Mouse (Mus musculus) bone marrow, adult 2 months (tissue): ENCODE data around the gene Igf2bp3. TPM values are rescaled to one million over a fixed set of nuclear protein-coding genes. Genes with fewer than 3 reads are reported as not detected.
A peak's percentile ranks its signal among the peaks of the same experiment; 100 is the strongest.

Experiments used
- H3K27ac ChIP-seq: fragments of 200-500 bp; 2 replicates; pipeline ENCODE4 v1.5.1; 2012; ENCODE audit warnings: low read depth, mild to moderate bottlenecking, control low read depth, inconsistent platforms, low read length; ENCODE audit not compliant: control insufficient read depth, poor library complexity, insufficient read depth
- H3K4me1 ChIP-seq: fragments of 200-500 bp; 2 replicates; pipeline ENCODE4 v1.6.1; 2011; ENCODE audit warnings: low read length; ENCODE audit not compliant: control insufficient read depth, insufficient read depth
- H3K4me3 ChIP-seq: fragments of 200-500 bp; replicated peaks from 2 replicates; pipeline ENCODE3; 2011; ENCODE audit warnings: mild to moderate bottlenecking, low read depth, low read length, control low read depth; ENCODE audit not compliant: control insufficient read depth
- CTCF ChIP-seq: fragments of 200-500 bp; IDR thresholded peaks from 2 replicates; pipeline ENCODE4 v1.5.1; 2011; ENCODE audit warnings: low read length, control low read depth; ENCODE audit not compliant: control insufficient read depth, insufficient read depth
- POLR2A ChIP-seq: fragments of 200-500 bp; IDR thresholded peaks from 2 replicates; pipeline ENCODE4 v1.6.1; 2011; ENCODE audit warnings: low read depth, mild to moderate bottlenecking, control low read depth, low read length, borderline replicate concordance; ENCODE audit not compliant: control insufficient read depth
- WGBS: fragments of 180-500 bp; shearing (Covaris S2); methylation state at CpG from one replicate; pipeline ENCODE4 v1.1.7; 2018; 5-methylcytosine and 5-hydroxymethylcytosine counted together
- polyA plus RNA-seq: library from polyadenylated mRNA; stranded (reverse); fragments of >200 nt; gene quantifications from 2 replicates; pipeline ENCODE4 v1.2.4, GENCODE M21; 2011; ENCODE audit warnings: low replicate concordance; ENCODE audit not compliant: missing spikeins, insufficient read depth, insufficient read length

The Igf2bp3 gene
- polyA plus RNA-seq, 1 experiment = 2.7 TPM

- Histone ChIP-seq H3K4me3 (no peak overlapping the region), H3K27ac (no peak overlapping the region), H3K4me1 (no peaks in the 10 kb centered on the region)
- TF ChIP-seq CTCF (no peak), POLR2A (no peak)
- 11% methylated on average over 14 of the region's 14 CpGs for WGBS
Measured at GRCm38 (mm10) chr6:49215748-49216585, 1.2 kb upstream of the Igf2bp3 start.

GRCm38 (mm10) chr6:49214086-49214927 lies 450 bp downstream of the Igf2bp3 start:
- no peaks in the 10 kb centered on the region; the same call in 1 of the 2 replicates for H3K4me1 ChIP-seq
- no peak for TF ChIP-seq CTCF
- TF ChIP-seq POLR2A = no peak
- H3K27ac ChIP-seq = no peak overlapping the region; the same call in 1 of the 2 replicates
- peak overlapping the region; percentile 31 for H3K4me3 ChIP-seq
- 1% methylated on average over 76 of the region's 76 CpGs for WGBS

GRCm38 (mm10) chr6:49213581-49214085 lies 1.1 kb downstream of the Igf2bp3 start:
- 1% methylated on average over 45 of the region's 50 CpGs for WGBS
- TF ChIP-seq CTCF = no peak
- TF ChIP-seq POLR2A = no peak
- H3K4me1 ChIP-seq = no peaks in the 10 kb centered on the region; the same call in 1 of the 2 replicates
- peak overlapping the region; percentile 5 for H3K4me3 ChIP-seq
- no peak overlapping the region; the same call in 1 of the 2 replicates for H3K27ac ChIP-seq

GRCm38 (mm10) chr6:49212931-49213580 lies 1.7 kb downstream of the Igf2bp3 start:
- WGBS = 41% methylated on average over 20 of the region's 20 CpGs
- H3K4me3 ChIP-seq = no peak overlapping the region

DNA sequence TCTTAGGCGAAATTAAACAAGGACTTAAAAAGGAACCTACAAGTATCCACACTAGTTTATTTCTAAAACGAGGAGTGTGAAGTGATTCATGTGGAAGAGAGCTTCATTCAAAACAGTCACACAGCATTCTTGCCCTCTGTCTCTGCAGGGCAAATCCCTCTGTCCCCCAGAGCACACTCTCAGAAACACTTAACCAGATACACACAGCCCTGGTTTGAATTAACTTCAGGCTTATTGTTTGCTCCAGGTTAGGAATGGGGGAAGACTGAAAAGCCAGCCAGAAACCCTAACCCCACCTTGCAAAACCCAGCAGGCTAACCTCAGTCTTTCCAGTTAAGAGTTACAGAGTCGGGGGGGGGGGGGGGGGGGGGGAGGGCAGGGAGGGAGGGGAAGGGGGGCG lies 2.6 kb downstream of the Igf2bp3 start:
- 54% methylated on average over 3 of the region's 4 CpGs for WGBS
- H3K4me3 ChIP-seq = no peak overlapping the region
- TF ChIP-seq POLR2A (no peak), CTCF (no peak)
- no peaks in the 10 kb centered on the region; the same call in 1 of the 2 replicates for H3K4me1 ChIP-seq
- H3K27ac ChIP-seq = no peak overlapping the region

More at GRCm38 (mm10) chr6:49212931-49213580, 1.7 kb downstream of the Igf2bp3 start:
- TF ChIP-seq CTCF = no peak
- TF ChIP-seq POLR2A = no peak
- Histone ChIP-seq H3K4me1 (no peaks in the 10 kb centered on the region; the same call in 1 of the 2 replicates), H3K27ac (no peak overlapping the region)

- WGBS = 73% methylated on average over 5 of the region's 5 CpGs
Measured at GRCm38 (mm10) chr6:49211596-49211995, 3.2 kb downstream of the Igf2bp3 start.

GRCm38 (mm10) chr6:49209881-49210854 lies 4.6 kb downstream of the Igf2bp3 start:
- Histone ChIP-seq H3K4me3 (no peak overlapping the region), H3K27ac (no peak overlapping the region), H3K4me1 (no peaks in the 10 kb centered on the region; the same call in 1 of the 2 replicates)
- 25% methylated on average over 14 of the region's 14 CpGs for WGBS
- TF ChIP-seq POLR2A (no peak), CTCF (no peak)

More at GRCm38 (mm10) chr6:49211596-49211995, 3.2 kb downstream of the Igf2bp3 start:
- Histone ChIP-seq H3K27ac (no peak overlapping the region), H3K4me3 (no peak overlapping the region), H3K4me1 (no peaks in the 10 kb centered on the region; the same call in 1 of the 2 replicates)
- no peak for TF ChIP-seq CTCF
- TF ChIP-seq POLR2A = no peak
